Mouse (Mus musculus): ENCODE measurements around the gene Tipin. TPM values are rescaled to one million over a fixed set of nuclear protein-coding genes. Genes with fewer than 3 reads are reported as not detected.

Tipin gene
- 129 and 142 TPM in 2 replicates for polyA plus RNA-seq (2015; fragmentation: Nextera tagmentation; extraction: Ambion mirVana)

DNA sequence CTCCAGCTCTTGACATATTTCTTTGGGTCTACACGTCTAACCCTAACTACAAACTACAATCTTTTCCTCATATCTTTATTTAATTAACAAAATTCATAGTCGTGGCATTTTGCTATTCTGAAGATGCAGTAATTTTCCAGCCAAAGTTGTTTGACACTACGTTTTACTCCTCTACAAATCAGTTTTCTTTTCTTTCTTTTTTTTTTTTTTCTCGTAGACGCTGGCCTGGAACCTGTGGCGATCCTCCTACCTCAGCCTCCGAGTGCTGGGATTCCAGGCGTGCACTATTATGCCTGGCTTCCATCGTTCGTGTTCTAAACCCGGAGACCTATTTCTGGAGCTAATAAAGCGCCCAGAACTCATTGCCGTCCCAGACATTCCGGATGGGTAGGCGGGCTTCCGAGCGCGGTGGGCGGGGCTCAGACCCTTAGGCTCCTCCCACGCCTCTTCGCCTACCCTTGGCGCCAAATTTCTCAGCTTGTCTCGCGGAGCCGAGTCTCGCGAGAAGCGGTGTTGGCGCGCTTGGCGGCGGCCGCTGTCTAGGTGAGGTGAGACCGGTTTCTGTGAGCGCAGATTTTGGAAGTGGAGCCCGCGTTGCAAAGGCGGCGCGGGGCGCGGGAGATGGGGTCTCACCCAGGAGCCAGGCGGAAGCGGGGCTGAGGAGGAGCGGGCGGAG, at the start of gene Tipin:
Gene Tipin, plus strand, starts transcription at position 477 of the 676 bp plus-strand sequence.
- peak within 1 kb of the TSS; percentile 94 for H3K4me3 ChIP-seq (ENCODE audit: low read length)
- peaks cover 5% of the 10 kb centered on the region for H3K4me1 ChIP-seq (ENCODE audit: control insufficient read depth, insufficient read depth, low read length)
- peak within 1 kb of the TSS; percentile 64 for H3K4me2 ChIP-seq (ENCODE audit: low read depth, low read length)
- H3K9ac ChIP-seq (ENCODE audit: low read depth, low read length), result peak within 1 kb of the TSS; percentile 96
- peak within 1 kb of the TSS; percentile 88 for H3K27ac ChIP-seq (ENCODE audit: low read length)
- H3K36me3 ChIP-seq (ENCODE audit: control insufficient read depth, insufficient read depth, low read length), result no peaks in the 10 kb centered on the region
- 1% methylated on average over 46 of the region's 46 CpGs for WGBS
- peak; percentile 95 for ATAC-seq
- no peaks in the 10 kb centered on the region for H3K27me3 ChIP-seq (replicated peaks; ENCODE audit: control insufficient read depth, insufficient read depth, low read length)
- no peaks in the 10 kb centered on the region for H3K9me3 ChIP-seq (ENCODE audit: control insufficient read depth, low read length)

- 65% methylated on average over 3 of the region's 3 CpGs for WGBS
- Histone ChIP-seq H3K4me3 (ENCODE audit: low read length) (no peak overlapping the region), H3K9me3 (ENCODE audit: control insufficient read depth, low read length) (no peaks in the 10 kb centered on the region), H3K4me2 (ENCODE audit: low read depth, low read length) (no peak overlapping the region), H3K9ac (ENCODE audit: low read depth, low read length) (no peak overlapping the region), H3K4me1 (ENCODE audit: control insufficient read depth, insufficient read depth, low read length) (peaks cover 27% of the 10 kb centered on the region), H3K27me3 (replicated peaks; ENCODE audit: control insufficient read depth, insufficient read depth, low read length) (no peaks in the 10 kb centered on the region), H3K36me3 (ENCODE audit: control insufficient read depth, insufficient read depth, low read length) (no peaks in the 10 kb centered on the region), H3K27ac (ENCODE audit: low read length) (peak overlapping the region; percentile 53)
- ATAC-seq, result no peak
These were observed 49.7 kb upstream of the Tipin start for GRCm38 (mm10) chr9:64231674-64232073.

GRCm38 (mm10) chr9:64232257-64232957, 49.0 kb upstream of the Tipin start:
- H3K4me1 ChIP-seq (ENCODE audit: control insufficient read depth, insufficient read depth, low read length), result peaks cover 27% of the 10 kb centered on the region

GRCm38 (mm10) chr9:64233656-64234055, 47.7 kb upstream of the Tipin start:
- Histone ChIP-seq H3K9me3 (ENCODE audit: control insufficient read depth, low read length) (no peaks in the 10 kb centered on the region), H3K4me1 (ENCODE audit: control insufficient read depth, insufficient read depth, low read length) (peaks cover 24% of the 10 kb centered on the region), H3K27me3 (replicated peaks; ENCODE audit: control insufficient read depth, insufficient read depth, low read length) (no peaks in the 10 kb centered on the region), H3K4me3 (ENCODE audit: low read length) (no peak overlapping the region), H3K36me3 (ENCODE audit: control insufficient read depth, insufficient read depth, low read length) (no peaks in the 10 kb centered on the region), H3K4me2 (ENCODE audit: low read depth, low read length) (no peak overlapping the region), H3K27ac (ENCODE audit: low read length) (0 out of 2 replicates have a peak overlapping the region, but pooled peaks have one; percentile 49), H3K9ac (ENCODE audit: low read depth, low read length) (no peak overlapping the region)
- whole genome bisulfite sequencing, result 43% methylated on average over 5 of the region's 5 CpGs
- no peak for ATAC-seq

More at GRCm38 (mm10) chr9:64232257-64232957, 49.0 kb upstream of the Tipin start:
- Histone ChIP-seq H3K4me2 (ENCODE audit: low read depth, low read length) (peak overlapping the region; percentile 22; the same call in 1 of the 2 replicates), H3K4me3 (ENCODE audit: low read length) (no peak overlapping the region), H3K36me3 (ENCODE audit: control insufficient read depth, insufficient read depth, low read length) (no peaks in the 10 kb centered on the region), H3K9me3 (ENCODE audit: control insufficient read depth, low read length) (no peaks in the 10 kb centered on the region), H3K27ac (ENCODE audit: low read length) (peak overlapping the region; percentile 53), H3K9ac (ENCODE audit: low read depth, low read length) (no peak overlapping the region), H3K27me3 (replicated peaks; ENCODE audit: control insufficient read depth, insufficient read depth, low read length) (no peaks in the 10 kb centered on the region)
- WGBS, result 43% methylated on average over 9 of the region's 9 CpGs
- peak; percentile 17; the same call in 1 of the 2 replicates for ATAC-seq

- Histone ChIP-seq H3K27ac (ENCODE audit: low read length) (peak within 1 kb of the TSS; percentile 49; the same call in 1 of the 2 replicates), H3K4me1 (ENCODE audit: control insufficient read depth, insufficient read depth, low read length) (peaks cover 24% of the 10 kb centered on the region), H3K27me3 (replicated peaks; ENCODE audit: control insufficient read depth, insufficient read depth, low read length) (no peaks in the 10 kb centered on the region), H3K9me3 (ENCODE audit: control insufficient read depth, low read length) (no peaks in the 10 kb centered on the region), H3K36me3 (ENCODE audit: control insufficient read depth, insufficient read depth, low read length) (no peaks in the 10 kb centered on the region), H3K4me3 (ENCODE audit: low read length) (no peak within 1 kb of the TSS), H3K4me2 (ENCODE audit: low read depth, low read length) (no peak within 1 kb of the TSS), H3K9ac (ENCODE audit: low read depth, low read length) (no peak within 1 kb of the TSS)
- 82% methylated on average over 8 of the region's 8 CpGs for WGBS
- no peak for ATAC-seq
These were observed 46.5 kb upstream of the Tipin start, which contains the start of gene Uchl4 for GRCm38 (mm10) chr9:64234768-64235435. Gene Uchl4 (plus strand): TSS chr9:64235201.

- no peak for ATAC-seq
- Histone ChIP-seq H3K27ac (ENCODE audit: low read length) (no peak overlapping the region), H3K9ac (ENCODE audit: low read depth, low read length) (no peak overlapping the region), H3K4me3 (ENCODE audit: low read length) (no peak overlapping the region), H3K4me2 (ENCODE audit: low read depth, low read length) (no peak overlapping the region), H3K36me3 (ENCODE audit: control insufficient read depth, insufficient read depth, low read length) (no peaks in the 10 kb centered on the region), H3K4me1 (ENCODE audit: control insufficient read depth, insufficient read depth, low read length) (peaks cover 29% of the 10 kb centered on the region), H3K9me3 (ENCODE audit: control insufficient read depth, low read length) (no peaks in the 10 kb centered on the region), H3K27me3 (replicated peaks; ENCODE audit: control insufficient read depth, insufficient read depth, low read length) (no peaks in the 10 kb centered on the region)
- 96% methylated on average over 7 of the region's 7 CpGs for WGBS
These were observed 45.3 kb upstream of the Tipin start for GRCm38 (mm10) chr9:64236056-64236455.

GRCm38 (mm10) chr9:64240116-64240515, 41.3 kb upstream of the Tipin start:
- Histone ChIP-seq H3K4me3 (ENCODE audit: low read length) (no peak overlapping the region), H3K9me3 (ENCODE audit: control insufficient read depth, low read length) (no peaks in the 10 kb centered on the region), H3K4me1 (ENCODE audit: control insufficient read depth, insufficient read depth, low read length) (peaks cover 10% of the 10 kb centered on the region; the same call in 1 of the 2 replicates), H3K27me3 (replicated peaks; ENCODE audit: control insufficient read depth, insufficient read depth, low read length) (no peaks in the 10 kb centered on the region), H3K9ac (ENCODE audit: low read depth, low read length) (no peak overlapping the region), H3K36me3 (ENCODE audit: control insufficient read depth, insufficient read depth, low read length) (no peaks in the 10 kb centered on the region), H3K27ac (ENCODE audit: low read length) (no peak overlapping the region), H3K4me2 (ENCODE audit: low read depth, low read length) (no peak overlapping the region)
- WGBS, result 42% methylated on average over 2 of the region's 2 CpGs
- ATAC-seq, result no peak

DNA sequence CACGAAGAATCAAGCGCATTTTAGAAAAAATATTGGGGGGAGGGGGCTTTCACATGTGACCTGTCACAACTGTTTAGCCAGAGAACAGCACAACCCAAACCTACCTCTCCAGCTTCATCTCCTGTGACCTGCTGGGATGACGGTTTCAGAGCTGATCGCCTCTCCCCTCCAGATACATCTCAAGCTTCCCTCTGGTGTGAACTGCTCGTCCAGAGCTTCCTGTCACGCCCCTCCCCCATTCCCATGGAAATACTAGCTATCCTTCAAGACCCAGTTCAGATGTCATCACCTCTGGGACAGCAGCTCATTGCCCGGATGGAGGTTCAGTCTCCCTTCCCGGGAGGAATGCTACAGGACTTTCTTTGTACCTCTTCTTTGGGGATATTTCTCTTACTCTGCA, 40.7 kb upstream of the Tipin start:
- H3K27ac ChIP-seq (ENCODE audit: low read length), result no peak overlapping the region
- ATAC-seq, result no peak
- no peak overlapping the region for H3K4me3 ChIP-seq (ENCODE audit: low read length)
- H3K9me3 ChIP-seq (ENCODE audit: control insufficient read depth, low read length), result no peaks in the 10 kb centered on the region
- H3K4me1 ChIP-seq (ENCODE audit: control insufficient read depth, insufficient read depth, low read length), result peaks cover 10% of the 10 kb centered on the region; the same call in 1 of the 2 replicates
- no peaks in the 10 kb centered on the region for H3K27me3 ChIP-seq (replicated peaks; ENCODE audit: control insufficient read depth, insufficient read depth, low read length)
- 48% methylated on average over 8 of the region's 8 CpGs for WGBS
- H3K4me2 ChIP-seq (ENCODE audit: low read depth, low read length), result no peak overlapping the region
- H3K9ac ChIP-seq (ENCODE audit: low read depth, low read length), result no peak overlapping the region
- no peaks in the 10 kb centered on the region for H3K36me3 ChIP-seq (ENCODE audit: control insufficient read depth, insufficient read depth, low read length)

DNA sequence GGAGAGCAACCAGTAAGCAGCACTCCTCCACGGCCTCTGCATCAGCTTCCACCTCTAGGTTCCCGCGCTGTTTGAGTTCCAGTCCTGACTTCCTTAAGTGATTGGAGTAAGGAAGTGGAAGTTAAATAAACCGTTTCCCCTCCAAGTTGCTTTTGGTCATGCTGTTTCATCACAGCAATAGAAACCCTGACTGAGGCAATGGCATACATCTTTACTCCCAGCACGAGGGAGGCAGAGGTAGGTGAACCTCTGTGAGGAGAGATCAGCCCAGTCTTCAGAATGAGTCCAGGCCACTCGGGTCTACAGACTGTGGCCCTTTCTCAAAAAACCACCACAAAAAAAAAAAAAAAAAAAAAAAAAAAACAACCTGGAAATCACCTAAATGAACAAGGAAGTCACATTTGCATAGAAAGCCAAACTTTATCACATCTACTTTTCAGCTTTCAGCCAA, 39.0 kb upstream of the Tipin start:
- ATAC-seq, result no peak
- H3K27me3 ChIP-seq (replicated peaks; ENCODE audit: control insufficient read depth, insufficient read depth, low read length), result no peaks in the 10 kb centered on the region
- WGBS, result 65% methylated on average over 6 of the region's 6 CpGs
- no peak overlapping the region for H3K27ac ChIP-seq (ENCODE audit: low read length)
- H3K9me3 ChIP-seq (ENCODE audit: control insufficient read depth, low read length), result no peaks in the 10 kb centered on the region
- H3K4me1 ChIP-seq (ENCODE audit: control insufficient read depth, insufficient read depth, low read length), result peaks cover 10% of the 10 kb centered on the region; the same call in 1 of the 2 replicates
- no peak overlapping the region for H3K4me3 ChIP-seq (ENCODE audit: low read length)
- H3K9ac ChIP-seq (ENCODE audit: low read depth, low read length), result no peak overlapping the region
- no peaks in the 10 kb centered on the region for H3K36me3 ChIP-seq (ENCODE audit: control insufficient read depth, insufficient read depth, low read length)
- H3K4me2 ChIP-seq (ENCODE audit: low read depth, low read length), result no peak overlapping the region
